Mouse (Mus musculus): ENCODE results near the gene Wbp2.

The Wbp2 gene

GRCm38 (mm10) chr11:116059691-116060025, 27.1 kb downstream of the Wbp2 start:
- DNase-seq, result peak; percentile 63

- peak; percentile 67 for DNase-seq
These were observed 27.7 kb downstream of the Wbp2 start for GRCm38 (mm10) chr11:116058868-116059690.

- DNase-seq, result peak; percentile 75
These were observed 28.7 kb downstream of the Wbp2 start for GRCm38 (mm10) chr11:116058022-116058614.

GRCm38 (mm10) chr11:116057237-116057881, 29.4 kb downstream of the Wbp2 start:
- DNase-seq, result no peak

- peak; percentile 28 for DNase-seq
These were observed 30.9 kb downstream of the Wbp2 start for GRCm38 (mm10) chr11:116055873-116056272.

- DNase-seq, result peak; percentile 27
These were observed 33.1 kb downstream of the Wbp2 start for GRCm38 (mm10) chr11:116053510-116054229.

- no peak for DNase-seq
These were observed 36.6 kb downstream of the Wbp2 start for GRCm38 (mm10) chr11:116050196-116050595.

- DNase-seq, result no peak
These were observed 37.2 kb downstream of the Wbp2 start for GRCm38 (mm10) chr11:116049610-116050009.

GRCm38 (mm10) chr11:116045173-116045572, 41.6 kb downstream of the Wbp2 start:
- DNase-seq, result no peak

GRCm38 (mm10) chr11:116043286-116043685, 43.5 kb downstream of the Wbp2 start:
- DNase-seq, result no peak

GRCm38 (mm10) chr11:116042372-116043138, 44.2 kb downstream of the Wbp2 start:
- DNase-seq, result no peak

GRCm38 (mm10) chr11:116041833-116042232, 45.0 kb downstream of the Wbp2 start:
- no peak for DNase-seq

- DNase-seq, result peak; percentile 34
These were observed 46.2 kb downstream of the Wbp2 start for GRCm38 (mm10) chr11:116040593-116040992.

GRCm38 (mm10) chr11:116037826-116038225, 49.0 kb downstream of the Wbp2 start:
- no peak for DNase-seq

GRCm38 (mm10) chr11:116036671-116037070, 50.1 kb downstream of the Wbp2 start:
- DNase-seq, result no peak

- DNase-seq, result peak; percentile 35
These were observed 52.2 kb downstream of the Wbp2 start for GRCm38 (mm10) chr11:116034584-116034983.

GRCm38 (mm10) chr11:116030898-116031845, 55.6 kb downstream of the Wbp2 start:
- peak; percentile 78 for DNase-seq

GRCm38 (mm10) chr11:116030088-116030897, 56.5 kb downstream of the Wbp2 start, which contains the start of gene Unk:
Unk (plus strand) TSS chr11:116030322.
- peak; percentile 99 for DNase-seq

- no peak for DNase-seq
These were observed 57.5 kb downstream of the Wbp2 start for GRCm38 (mm10) chr11:116029086-116029865.
